Mouse (Mus musculus): ENCODE measurements around the gene Pbp2. TPM values are rescaled to one million over a fixed set of nuclear protein-coding genes. Genes with fewer than 3 reads are reported as not detected.

Pbp2 gene
- polyA plus RNA-seq, 1 experiment from 2014 or later, result not detected

DNA sequence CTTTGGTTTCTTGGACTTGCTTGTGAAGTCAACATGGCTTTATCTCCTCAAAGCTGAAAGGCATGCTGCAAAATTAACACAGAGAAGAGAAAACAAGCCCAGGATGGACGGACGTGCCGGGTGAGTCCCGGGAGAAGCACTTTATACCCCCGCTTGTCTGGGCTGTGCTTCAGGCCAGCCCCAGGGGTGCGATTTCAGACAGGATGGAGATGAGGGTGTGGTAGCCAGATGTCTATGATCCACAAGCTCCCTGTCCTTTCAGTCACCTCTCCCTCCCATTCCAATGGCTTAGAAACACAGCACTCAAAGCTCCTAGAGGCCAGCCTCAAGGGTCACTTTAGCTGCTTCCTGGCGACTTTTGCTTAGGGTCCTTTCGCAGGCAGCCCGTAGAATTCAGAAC is 3.8 kb upstream of the Pbp2 start:
- no peaks in the 10 kb centered on the region for H3K9me3 ChIP-seq (replicated peaks; ENCODE audit: control insufficient read depth, low read length)
- no peak overlapping the region for H3K27ac ChIP-seq (ENCODE audit: low read length)
- ATAC-seq (ENCODE audit: low read depth), result no peak
- H3K4me2 ChIP-seq (ENCODE audit: low read depth, low read length), result no peak overlapping the region
- 67% methylated on average over 9 of the region's 9 CpGs for WGBS (ENCODE audit: insufficient replicate concordance)
- no peaks in the 10 kb centered on the region for H3K27me3 ChIP-seq (ENCODE audit: control insufficient read depth, insufficient read depth, low read depth, low read length)
- H3K36me3 ChIP-seq (ENCODE audit: control insufficient read depth, insufficient read depth), result no peaks in the 10 kb centered on the region
- no peak overlapping the region for H3K9ac ChIP-seq (ENCODE audit: low read depth, low read length)
- H3K4me1 ChIP-seq (ENCODE audit: control insufficient read depth, low read depth, low read length), result no peaks in the 10 kb centered on the region
- H3K4me3 ChIP-seq (ENCODE audit: low read depth, low read length), result no peak overlapping the region

DNA sequence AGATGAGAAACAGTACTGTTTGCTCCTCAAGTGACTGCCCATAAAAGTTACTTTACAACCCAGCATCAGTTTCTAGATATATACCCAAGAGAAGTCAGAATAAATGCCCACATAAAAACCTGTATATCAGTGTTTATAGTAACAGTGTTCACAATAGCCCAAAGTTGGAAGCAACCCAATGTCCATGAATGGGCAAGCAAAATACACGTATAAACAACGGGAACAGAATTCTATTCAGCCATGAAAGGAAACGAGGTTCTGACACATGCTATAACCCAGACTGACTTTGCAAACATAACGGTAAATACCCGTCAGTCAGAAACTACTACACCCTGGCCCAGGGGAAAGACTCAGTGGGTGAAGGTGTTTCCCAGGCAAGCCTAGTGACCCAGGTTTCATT is 1.8 kb upstream of the Pbp2 start:
- Histone ChIP-seq H3K27ac (ENCODE audit: low read length) (no peak overlapping the region), H3K4me1 (ENCODE audit: control insufficient read depth, low read depth, low read length) (no peaks in the 10 kb centered on the region), H3K27me3 (ENCODE audit: control insufficient read depth, insufficient read depth, low read depth, low read length) (no peaks in the 10 kb centered on the region), H3K9ac (ENCODE audit: low read depth, low read length) (no peak overlapping the region), H3K4me3 (ENCODE audit: low read depth, low read length) (no peak overlapping the region), H3K36me3 (ENCODE audit: control insufficient read depth, insufficient read depth) (no peaks in the 10 kb centered on the region), H3K4me2 (ENCODE audit: low read depth, low read length) (no peak overlapping the region), H3K9me3 (replicated peaks; ENCODE audit: control insufficient read depth, low read length) (no peaks in the 10 kb centered on the region)
- WGBS (ENCODE audit: insufficient replicate concordance), result 65% methylated on average over 5 of the region's 5 CpGs
- ATAC-seq (ENCODE audit: low read depth), result no peak

DNA sequence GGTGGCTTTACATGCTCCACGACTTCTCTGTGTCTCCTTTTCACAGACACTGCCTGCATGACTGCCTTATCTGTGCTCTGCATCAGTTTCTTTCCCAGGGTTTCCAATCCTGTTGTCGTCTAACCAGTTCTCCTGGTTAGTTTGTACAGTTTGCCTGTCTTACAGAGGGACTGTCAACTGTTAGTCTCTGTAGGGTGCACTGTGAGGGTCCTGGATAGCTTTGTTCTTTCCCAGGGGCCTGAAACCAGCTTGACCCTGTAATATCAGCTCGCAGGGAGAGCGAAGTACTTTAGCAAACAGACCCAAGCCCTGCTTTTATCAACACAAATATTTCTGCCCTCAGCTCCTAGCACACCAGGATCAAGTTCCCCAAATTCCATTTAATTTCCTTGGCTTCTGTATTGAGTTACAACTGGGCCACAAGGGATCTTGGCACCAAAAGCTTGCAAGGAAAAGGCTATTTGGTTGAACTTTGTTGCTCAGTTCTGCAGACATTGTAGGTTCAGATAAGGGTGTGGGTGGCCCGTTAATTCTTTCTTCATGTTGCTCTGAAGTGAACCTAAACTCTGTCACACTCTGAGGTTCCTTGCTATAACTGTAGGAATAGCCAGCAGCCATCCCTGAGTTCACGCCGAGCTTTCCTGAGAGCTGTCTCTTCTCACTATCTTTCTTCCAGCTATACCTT is 5.5 kb downstream of the Pbp2 start:
- Histone ChIP-seq H3K9me3 (replicated peaks; ENCODE audit: control insufficient read depth, low read length) (no peaks in the 10 kb centered on the region), H3K4me1 (ENCODE audit: control insufficient read depth, low read depth, low read length) (no peaks in the 10 kb centered on the region; the same call in 1 of the 2 replicates), H3K27ac (ENCODE audit: low read length) (no peak overlapping the region), H3K9ac (ENCODE audit: low read depth, low read length) (no peak overlapping the region), H3K4me3 (ENCODE audit: low read depth, low read length) (no peak overlapping the region), H3K36me3 (ENCODE audit: control insufficient read depth, insufficient read depth) (no peaks in the 10 kb centered on the region), H3K4me2 (ENCODE audit: low read depth, low read length) (no peak overlapping the region), H3K27me3 (ENCODE audit: control insufficient read depth, insufficient read depth, low read depth, low read length) (no peaks in the 10 kb centered on the region)
- no peak for ATAC-seq (ENCODE audit: low read depth)
- 47% methylated on average over 7 of the region's 7 CpGs for WGBS (ENCODE audit: insufficient replicate concordance)

DNA sequence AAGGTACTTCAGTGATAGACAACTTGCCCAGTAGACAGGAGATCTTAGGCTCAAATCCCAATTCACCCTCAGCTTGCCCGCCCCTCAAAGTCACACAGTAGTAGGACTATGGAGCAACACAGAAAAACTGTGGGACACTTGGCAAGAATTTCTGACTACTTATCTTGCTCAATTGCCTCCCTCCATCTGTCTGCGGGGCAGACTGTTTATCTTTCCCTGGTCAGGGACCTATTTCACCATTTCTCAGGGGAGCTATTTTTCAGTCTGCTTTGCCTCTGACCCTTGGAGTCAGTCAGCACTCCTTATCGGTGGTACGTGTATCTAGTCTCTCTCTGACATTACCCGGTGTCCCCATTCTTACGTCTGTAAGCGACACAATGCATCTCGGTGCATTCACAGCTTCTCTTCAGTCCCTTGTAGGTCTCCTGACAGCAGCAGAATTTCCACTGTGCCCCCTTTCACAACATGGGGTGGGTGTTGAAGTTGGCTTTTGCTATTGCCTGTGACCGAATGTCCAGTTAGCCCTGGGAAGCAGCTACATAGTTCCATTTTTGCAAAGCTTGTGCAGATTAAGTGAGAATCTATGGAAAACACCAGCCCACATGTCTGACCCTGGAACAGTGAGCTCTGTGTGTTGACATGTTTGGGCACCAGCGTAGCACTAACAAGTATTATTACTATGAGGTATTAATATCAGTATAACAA is 7.6 kb downstream of the Pbp2 start:
- H3K9ac ChIP-seq (ENCODE audit: low read depth, low read length), result no peak overlapping the region
- WGBS (ENCODE audit: insufficient replicate concordance), result 38% methylated on average over 10 of the region's 10 CpGs
- no peaks in the 10 kb centered on the region; the same call in 1 of the 2 replicates for H3K4me1 ChIP-seq (ENCODE audit: control insufficient read depth, low read depth, low read length)
- H3K36me3 ChIP-seq (ENCODE audit: control insufficient read depth, insufficient read depth), result no peaks in the 10 kb centered on the region
- no peaks in the 10 kb centered on the region for H3K27me3 ChIP-seq (ENCODE audit: control insufficient read depth, insufficient read depth, low read depth, low read length)
- ATAC-seq (ENCODE audit: low read depth), result peak; percentile 77
- H3K4me3 ChIP-seq (ENCODE audit: low read depth, low read length), result no peak overlapping the region
- H3K9me3 ChIP-seq (replicated peaks; ENCODE audit: control insufficient read depth, low read length), result no peaks in the 10 kb centered on the region
- no peak overlapping the region for H3K4me2 ChIP-seq (ENCODE audit: low read depth, low read length)
- H3K27ac ChIP-seq (ENCODE audit: low read length), result no peak overlapping the region

DNA sequence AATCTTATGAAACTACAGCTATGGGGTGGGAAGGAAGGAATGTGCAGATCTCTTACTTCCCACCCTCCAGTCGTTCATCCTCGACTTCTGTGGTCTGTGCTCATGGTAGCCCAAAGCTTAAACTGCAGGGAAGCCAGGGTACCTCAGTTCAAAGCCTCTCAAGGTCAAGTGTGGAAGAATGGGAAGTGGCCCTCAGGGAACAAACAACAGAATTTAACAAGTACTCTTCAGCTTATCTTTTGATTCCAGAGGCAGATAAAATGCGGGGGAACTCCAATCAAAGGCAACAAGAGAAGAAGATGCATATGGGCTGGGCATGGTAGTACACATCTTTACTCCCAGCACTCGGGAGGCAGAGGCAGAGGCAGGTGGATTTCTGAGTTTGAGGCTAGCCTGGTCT is 9.7 kb downstream of the Pbp2 start:
- H3K36me3 ChIP-seq (ENCODE audit: control insufficient read depth, insufficient read depth), result no peaks in the 10 kb centered on the region
- no peaks in the 10 kb centered on the region; the same call in 1 of the 2 replicates for H3K4me1 ChIP-seq (ENCODE audit: control insufficient read depth, low read depth, low read length)
- no peak overlapping the region for H3K4me2 ChIP-seq (ENCODE audit: low read depth, low read length)
- ATAC-seq (ENCODE audit: low read depth), result no peak
- no peak overlapping the region for H3K27ac ChIP-seq (ENCODE audit: low read length)
- H3K9me3 ChIP-seq (replicated peaks; ENCODE audit: control insufficient read depth, low read length), result no peaks in the 10 kb centered on the region
- no peak overlapping the region for H3K9ac ChIP-seq (ENCODE audit: low read depth, low read length)
- no peaks in the 10 kb centered on the region for H3K27me3 ChIP-seq (ENCODE audit: control insufficient read depth, insufficient read depth, low read depth, low read length)
- WGBS (ENCODE audit: insufficient replicate concordance), result 35% methylated on average over 4 of the region's 4 CpGs
- no peak overlapping the region for H3K4me3 ChIP-seq (ENCODE audit: low read depth, low read length)

DNA sequence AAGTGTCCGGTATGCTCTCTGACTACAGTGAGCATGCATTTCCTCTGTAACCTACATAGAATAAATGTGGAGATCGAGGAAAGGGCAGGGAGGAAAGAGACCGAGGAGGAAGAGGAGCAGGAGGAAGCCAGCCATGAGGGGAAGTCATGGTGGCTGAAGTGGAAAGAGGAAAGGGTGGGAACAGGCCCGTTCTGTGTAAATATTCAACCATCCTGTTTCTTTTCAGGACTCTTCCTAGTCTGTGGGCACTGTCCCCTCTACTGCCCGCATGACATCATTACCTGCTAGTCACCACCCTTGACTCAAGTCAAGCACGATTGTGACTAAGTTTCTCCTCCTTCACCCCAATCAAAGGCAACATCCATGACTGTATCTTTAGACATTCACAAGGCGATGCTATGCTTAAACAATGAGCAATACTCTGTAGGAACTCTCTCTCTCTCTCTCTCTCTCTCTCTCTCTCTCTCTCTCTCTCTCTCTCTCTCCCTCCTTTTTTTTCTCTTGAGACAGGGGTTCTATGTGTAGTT is 11.1 kb downstream of the Pbp2 start:
- Histone ChIP-seq H3K4me3 (ENCODE audit: low read depth, low read length) (no peak overlapping the region), H3K27me3 (ENCODE audit: control insufficient read depth, insufficient read depth, low read depth, low read length) (no peaks in the 10 kb centered on the region), H3K27ac (ENCODE audit: low read length) (no peak overlapping the region), H3K4me2 (ENCODE audit: low read depth, low read length) (no peak overlapping the region), H3K4me1 (ENCODE audit: control insufficient read depth, low read depth, low read length) (no peaks in the 10 kb centered on the region; the same call in 1 of the 2 replicates), H3K9me3 (replicated peaks; ENCODE audit: control insufficient read depth, low read length) (no peaks in the 10 kb centered on the region), H3K36me3 (ENCODE audit: control insufficient read depth, insufficient read depth) (no peaks in the 10 kb centered on the region), H3K9ac (ENCODE audit: low read depth, low read length) (no peak overlapping the region)
- no peak for ATAC-seq (ENCODE audit: low read depth)
- 35% methylated on average over 7 of the region's 7 CpGs for WGBS (ENCODE audit: insufficient replicate concordance)

DNA sequence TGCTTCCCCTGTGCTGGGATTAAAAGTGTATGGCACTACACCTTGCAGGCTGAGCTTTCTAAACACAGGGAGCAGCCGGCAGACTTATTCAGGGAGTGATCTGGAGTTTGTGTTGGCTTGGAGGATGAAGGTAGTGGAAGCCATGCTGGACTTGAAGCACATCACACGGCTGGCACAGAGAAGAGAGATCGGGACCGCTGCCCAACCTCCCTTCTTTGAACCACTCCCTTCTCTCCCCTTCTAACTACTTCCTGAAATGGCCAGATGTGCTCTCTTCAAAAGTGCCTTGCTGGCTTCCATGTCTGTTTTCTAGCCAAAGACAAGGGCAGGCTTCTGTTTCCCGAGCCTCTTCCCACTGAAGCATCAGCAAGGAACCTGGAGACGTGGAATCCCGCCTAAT is 12.6 kb downstream of the Pbp2 start:
- Histone ChIP-seq H3K27ac (ENCODE audit: low read length) (no peak overlapping the region), H3K36me3 (ENCODE audit: control insufficient read depth, insufficient read depth) (no peaks in the 10 kb centered on the region), H3K4me3 (ENCODE audit: low read depth, low read length) (no peak overlapping the region), H3K9me3 (replicated peaks; ENCODE audit: control insufficient read depth, low read length) (no peaks in the 10 kb centered on the region), H3K27me3 (ENCODE audit: control insufficient read depth, insufficient read depth, low read depth, low read length) (no peaks in the 10 kb centered on the region), H3K9ac (ENCODE audit: low read depth, low read length) (no peak overlapping the region), H3K4me1 (ENCODE audit: control insufficient read depth, low read depth, low read length) (no peaks in the 10 kb centered on the region; the same call in 1 of the 2 replicates), H3K4me2 (ENCODE audit: low read depth, low read length) (no peak overlapping the region)
- ATAC-seq (ENCODE audit: low read depth), result no peak
- WGBS (ENCODE audit: insufficient replicate concordance), result 46% methylated on average over 7 of the region's 7 CpGs

DNA sequence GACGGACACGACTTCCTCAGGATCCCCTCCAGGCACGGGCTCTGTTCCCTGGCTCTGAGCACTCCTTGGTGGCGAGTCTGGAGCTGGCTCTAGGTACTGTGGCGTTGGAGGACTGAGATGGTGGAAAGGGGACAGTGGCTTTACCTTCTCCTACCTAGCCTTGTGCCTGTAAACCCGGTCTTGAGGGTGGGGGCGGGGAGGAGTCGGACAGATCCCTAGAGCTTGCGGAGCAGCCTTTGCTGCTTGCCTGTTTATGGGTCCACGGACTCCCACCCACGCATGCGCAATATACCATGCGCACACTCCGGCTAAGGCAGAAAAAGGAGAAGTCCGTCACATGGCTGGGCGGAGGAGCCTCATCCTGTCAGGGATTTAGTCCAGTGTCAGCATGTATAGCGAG is 13.9 kb downstream of the Pbp2 start:
- no peak overlapping the region for H3K27ac ChIP-seq (ENCODE audit: low read length)
- H3K9ac ChIP-seq (ENCODE audit: low read depth, low read length), result no peak overlapping the region
- whole genome bisulfite sequencing (ENCODE audit: insufficient replicate concordance), result 25% methylated on average over 17 of the region's 17 CpGs
- ATAC-seq (ENCODE audit: low read depth), result no peak
- H3K9me3 ChIP-seq (replicated peaks; ENCODE audit: control insufficient read depth, low read length), result no peaks in the 10 kb centered on the region
- no peaks in the 10 kb centered on the region for H3K27me3 ChIP-seq (ENCODE audit: control insufficient read depth, insufficient read depth, low read depth, low read length)
- H3K4me2 ChIP-seq (ENCODE audit: low read depth, low read length), result 0 out of 2 replicates have a peak overlapping the region, but pooled peaks have one; percentile 22
- H3K4me3 ChIP-seq (ENCODE audit: low read depth, low read length), result no peak overlapping the region
- no peaks in the 10 kb centered on the region for H3K36me3 ChIP-seq (ENCODE audit: control insufficient read depth, insufficient read depth)
- H3K4me1 ChIP-seq (ENCODE audit: control insufficient read depth, low read depth, low read length), result no peaks in the 10 kb centered on the region

All from liver, embryonic 16.5 days (tissue).